Mouse (Mus musculus) thymus, postnatal 10 days (tissue): Measurements from ENCODE around the gene Capn12.
A peak's percentile ranks its signal among the peaks of the same experiment; 100 is the strongest.

ENCODE experiments used
- DNase-seq, 2 experiments: peaks; one replicate each; pipeline ENCODE4 v3.0.0; 2021; ENCODE audit warnings: low spot score in 2 of 2

The Capn12 gene

GRCm38 (mm10) chr7:28881199-28881598, at the start of gene Capn12:
Gene Capn12, plus strand, starts transcription at chr7:28881422.
- peak; percentile 40 to 44 for DNase-seq

- no peak for DNase-seq
Observed at GRCm38 (mm10) chr7:28832137-28832536, 49.1 kb upstream of the Capn12 start.

GRCm38 (mm10) chr7:28833723-28834347, 47.4 kb upstream of the Capn12 start, which contains the start of gene Lgals4:
Gene Lgals4, plus strand, starts transcription at chr7:28833854.
- no peak for DNase-seq

- no peak for DNase-seq
Observed at GRCm38 (mm10) chr7:28836936-28837335, 44.3 kb upstream of the Capn12 start.

- DNase-seq, result no peak
Observed at GRCm38 (mm10) chr7:28838331-28838730, 42.9 kb upstream of the Capn12 start.

- no peak for DNase-seq
Observed at GRCm38 (mm10) chr7:28847273-28847672, 33.9 kb upstream of the Capn12 start.

GRCm38 (mm10) chr7:28849700-28850236, 31.5 kb upstream of the Capn12 start:
- DNase-seq, result no peak

- DNase-seq, result no peak
Observed at GRCm38 (mm10) chr7:28850642-28851041, 30.6 kb upstream of the Capn12 start.

- no peak for DNase-seq
Observed at GRCm38 (mm10) chr7:28859953-28860352, 21.3 kb upstream of the Capn12 start.

- DNase-seq, result no peak
Observed at GRCm38 (mm10) chr7:28860898-28861297, 20.3 kb upstream of the Capn12 start.

- no peak for DNase-seq
Observed at GRCm38 (mm10) chr7:28862817-28863499, 18.3 kb upstream of the Capn12 start.

- no peak for DNase-seq
Observed at GRCm38 (mm10) chr7:28863540-28863939, 17.7 kb upstream of the Capn12 start, which contains the start of gene Lgals7. Gene Lgals7, plus strand, starts transcription at chr7:28863853.

GRCm38 (mm10) chr7:28864288-28864750, 16.9 kb upstream of the Capn12 start:
- DNase-seq, result no peak

GRCm38 (mm10) chr7:28865481-28866300, 15.5 kb upstream of the Capn12 start:
- DNase-seq, result peak; percentile 97 to 99

- DNase-seq, result no peak
Observed at GRCm38 (mm10) chr7:28866769-28867507, 14.3 kb upstream of the Capn12 start.

GRCm38 (mm10) chr7:28867508-28868340, 13.5 kb upstream of the Capn12 start:
- peak; percentile 67 to 88 for DNase-seq

GRCm38 (mm10) chr7:28870901-28871664, 10.1 kb upstream of the Capn12 start:
- DNase-seq, result no peak

- DNase-seq, result no peak
Observed at GRCm38 (mm10) chr7:28874565-28874964, 6.7 kb upstream of the Capn12 start.

- no peak for DNase-seq
Observed at GRCm38 (mm10) chr7:28876099-28876498, 5.1 kb upstream of the Capn12 start.

- DNase-seq, result no peak
Observed at GRCm38 (mm10) chr7:28877155-28877554, 4.1 kb upstream of the Capn12 start.
